Mouse (Mus musculus) liver, embryonic 14.5 days (tissue): ENCODE results near the gene Gfy.

ENCODE experiments used
- CTCF ChIP-seq: IDR thresholded peaks from 2 replicates; pipeline ENCODE4 v1.5.1; 2016; ENCODE audit warnings: antibody characterized with exemption, low read depth, control low read depth
- EP300 ChIP-seq: IDR thresholded peaks from 2 replicates; pipeline ENCODE4 v1.6.1; 2016; ENCODE audit warnings: antibody characterized with exemption, low read depth

DNA sequence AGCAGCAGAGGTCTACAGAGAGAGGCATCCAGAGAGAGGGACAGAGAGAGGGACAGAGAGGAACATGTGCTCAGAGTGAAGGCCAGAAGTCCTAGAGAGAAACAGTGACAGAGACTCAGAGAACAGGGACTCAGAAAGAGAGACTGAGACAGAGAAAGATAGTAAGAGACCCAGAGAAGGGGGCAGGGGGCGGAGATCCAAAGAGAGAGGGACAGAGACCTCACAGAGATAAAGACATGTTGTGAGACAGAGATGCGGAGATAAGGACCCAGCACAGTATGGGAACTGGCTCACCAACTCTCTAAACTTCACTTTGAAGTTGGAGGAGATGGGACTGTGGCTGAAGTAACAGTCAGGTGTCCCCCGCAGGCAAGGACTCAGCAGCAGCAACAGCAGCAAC, 44.0 kb downstream of the Gfy start:
- TF ChIP-seq CTCF = no peak
- no peak; the same call in 1 of the 2 replicates for TF ChIP-seq EP300
